Mouse (Mus musculus) cerebellum, adult 2 months (tissue): ENCODE data around the gene Secisbp2l. TPM values are rescaled to one million over a fixed set of nuclear protein-coding genes. Genes with fewer than 3 reads are reported as not detected.

Experiments
- DNase-seq, 2 experiments: peaks; one replicate each; pipeline ENCODE4 v3.0.0; 2021
- H3K27ac ChIP-seq: fragments of 200-500 bp; 2 replicates; pipeline ENCODE4 v1.5.1; 2012; ENCODE audit warnings: low read length, control low read depth, inconsistent platforms; ENCODE audit not compliant: insufficient read depth
- H3K27me3 ChIP-seq: fragments of 200-500 bp; 2 replicates; pipeline ENCODE4 v1.6.1; 2012; ENCODE audit warnings: inconsistent platforms, mild to moderate bottlenecking, low read length, moderate library complexity; ENCODE audit not compliant: control insufficient read depth, insufficient read depth
- H3K4me1 ChIP-seq: fragments of 200-500 bp; 2 replicates; pipeline ENCODE4 v1.6.1; 2011; ENCODE audit warnings: low read length; ENCODE audit not compliant: control insufficient read depth, insufficient read depth
- H3K4me3 ChIP-seq: fragments of 200-500 bp; replicated peaks from 2 replicates; pipeline ENCODE3; 2011; ENCODE audit warnings: mild to moderate bottlenecking, low read depth, low read length, control low read depth; ENCODE audit not compliant: insufficient read depth
- CTCF ChIP-seq: fragments of 200-500 bp; IDR thresholded peaks from 2 replicates; pipeline ENCODE4 v1.5.1; 2011; ENCODE audit warnings: low read depth, mild to moderate bottlenecking, control low read depth, low read length, moderate library complexity, borderline replicate concordance; ENCODE audit not compliant: insufficient read depth
- POLR2A ChIP-seq: fragments of 200-500 bp; IDR thresholded peaks from 2 replicates; pipeline ENCODE4 v1.6.1; 2011; ENCODE audit warnings: low read length, control low read depth, borderline replicate concordance; ENCODE audit not compliant: insufficient read depth
- WGBS: fragments of 180-500 bp; shearing (Covaris S2); methylation state at CpG from one replicate; pipeline ENCODE4 v1.1.7; 2018; 5-methylcytosine and 5-hydroxymethylcytosine counted together
- polyA plus RNA-seq: library from polyadenylated mRNA; depleted of rRNA; stranded (reverse); fragments of >200 nt; gene quantifications from 2 replicates; pipeline ENCODE4 v1.2.3, GENCODE M21; 2012

The Secisbp2l gene
- polyA plus RNA-seq, 1 experiment, result 37.7 TPM

- DNase-seq, result no peak
- no peaks in the 10 kb centered on the region for H3K27me3 ChIP-seq
- H3K4me3 ChIP-seq, result no peak overlapping the region
- H3K4me1 ChIP-seq, result peaks cover 5% of the 10 kb centered on the region
- 55% methylated on average over 4 of the region's 4 CpGs for WGBS
- H3K27ac ChIP-seq, result no peak overlapping the region
- no peak for TF ChIP-seq CTCF
These were observed 1.2 kb upstream of the Secisbp2l start for GRCm38 (mm10) chr2:125783868-125784267.

DNA sequence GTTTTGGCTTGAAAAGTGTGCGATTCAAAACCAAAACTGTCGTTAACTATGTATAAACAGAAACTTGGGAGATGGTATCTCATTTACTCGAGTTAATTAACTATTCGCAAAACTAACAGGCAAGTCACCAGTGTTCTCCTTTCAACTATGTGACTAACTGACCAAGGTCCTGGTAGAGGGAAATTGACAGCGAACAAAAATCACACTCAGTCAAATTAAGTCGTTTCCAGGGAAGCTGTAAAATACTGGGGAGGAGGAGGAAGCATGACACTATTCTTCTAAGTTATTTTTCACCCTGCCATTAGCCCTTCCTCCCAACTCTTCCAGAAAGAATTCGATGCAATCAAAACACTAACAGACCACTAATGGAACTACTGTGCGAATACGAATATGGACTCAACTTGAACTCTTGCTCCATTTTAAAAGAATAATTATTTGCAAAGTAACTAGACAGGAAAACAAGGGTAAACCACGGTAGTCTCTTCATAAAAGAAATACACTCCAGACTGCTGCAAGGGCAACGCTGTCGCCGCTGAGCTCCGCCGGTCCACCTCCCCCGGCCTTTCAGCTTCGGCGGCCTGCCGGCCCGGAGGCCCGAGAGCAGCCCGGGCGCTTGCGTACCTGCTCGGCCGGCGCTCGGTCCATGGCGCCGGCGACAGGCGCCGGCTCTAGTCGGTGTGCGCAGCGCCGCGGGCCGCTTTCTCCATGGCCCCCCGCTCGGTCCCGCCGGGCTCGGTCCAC is 522 bp downstream of the Secisbp2l start:
- WGBS, result 2% methylated on average over 44 of the region's 44 CpGs
- peak in 1 of 2 experiments; percentile 10 for DNase-seq
- TF ChIP-seq CTCF (no peak), POLR2A (no peak; the same call in 1 of the 2 replicates)
- no peaks in the 10 kb centered on the region for H3K27me3 ChIP-seq
- peaks cover 5% of the 10 kb centered on the region for H3K4me1 ChIP-seq
- H3K27ac ChIP-seq, result peak overlapping the region; percentile 58
- peak overlapping the region; percentile 74 for H3K4me3 ChIP-seq

GRCm38 (mm10) chr2:125781006-125781405 is 1.7 kb downstream of the Secisbp2l start:
- Histone ChIP-seq H3K27ac (no peak overlapping the region), H3K4me3 (peak overlapping the region; percentile 24), H3K27me3 (no peaks in the 10 kb centered on the region), H3K4me1 (peaks cover 5% of the 10 kb centered on the region)
- 38% methylated on average over 2 of the region's 2 CpGs for WGBS
- no peak for DNase-seq
- TF ChIP-seq POLR2A, result no peak
- TF ChIP-seq CTCF, result no peak

DNA sequence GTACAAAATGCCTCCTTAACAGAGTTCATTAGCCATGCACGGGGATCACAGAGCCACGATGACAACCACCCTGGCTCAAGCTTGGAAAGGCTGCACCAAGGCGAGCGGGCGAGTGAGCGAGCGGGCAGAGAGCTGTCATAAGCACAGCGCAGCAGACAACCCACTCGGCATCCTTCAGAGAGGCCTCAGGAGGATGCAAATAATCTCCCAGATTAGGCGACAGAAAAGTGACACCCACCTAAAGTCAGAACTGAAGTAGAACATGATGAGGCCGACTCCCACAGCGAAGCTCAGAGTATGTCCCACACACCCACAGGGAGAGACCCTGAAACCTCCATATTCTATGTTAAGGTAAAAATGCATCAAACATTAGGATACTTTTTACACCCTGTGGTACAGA is 4.3 kb downstream of the Secisbp2l start:
- peaks cover 5% of the 10 kb centered on the region for H3K4me1 ChIP-seq
- H3K27ac ChIP-seq, result no peak overlapping the region
- no peak for TF ChIP-seq POLR2A
- no peak for TF ChIP-seq CTCF
- H3K27me3 ChIP-seq, result no peaks in the 10 kb centered on the region
- 76% methylated on average over 12 of the region's 12 CpGs for WGBS
- no peak for DNase-seq
- no peak overlapping the region for H3K4me3 ChIP-seq

GRCm38 (mm10) chr2:125777018-125777417 is 5.7 kb downstream of the Secisbp2l start:
- TF ChIP-seq CTCF (no peak), POLR2A (no peak)
- Histone ChIP-seq H3K4me1 (peaks cover 5% of the 10 kb centered on the region), H3K27me3 (no peaks in the 10 kb centered on the region), H3K4me3 (no peak overlapping the region), H3K27ac (no peak overlapping the region)
- no peak for DNase-seq
- WGBS, result 90% methylated on average over 3 of the region's 3 CpGs

DNA sequence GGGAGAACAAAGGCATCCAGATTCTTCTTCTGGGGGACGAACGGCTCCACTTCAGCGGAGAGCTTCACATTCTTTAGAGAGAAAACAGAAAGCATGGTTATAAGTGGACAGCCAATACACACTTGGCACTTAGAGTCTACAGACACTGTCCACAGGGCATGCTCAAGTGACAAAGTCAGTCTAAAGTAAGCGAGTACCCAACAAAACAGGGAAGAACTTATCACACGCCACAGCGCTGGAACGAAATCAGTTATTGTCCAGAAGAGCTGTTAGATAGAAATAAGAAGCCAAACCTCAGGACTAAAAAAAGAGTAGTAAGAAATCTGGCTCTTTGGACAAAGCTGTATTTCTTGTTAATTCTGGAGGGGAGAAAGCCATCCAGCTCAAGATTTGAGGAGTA is 7.0 kb downstream of the Secisbp2l start:
- H3K27me3 ChIP-seq, result no peaks in the 10 kb centered on the region
- WGBS, result 87% methylated on average over 7 of the region's 7 CpGs
- no peak overlapping the region for H3K27ac ChIP-seq
- peaks cover 5% of the 10 kb centered on the region for H3K4me1 ChIP-seq
- H3K4me3 ChIP-seq, result no peak overlapping the region
- TF ChIP-seq CTCF, result no peak
- TF ChIP-seq POLR2A, result no peak
- no peak for DNase-seq

GRCm38 (mm10) chr2:125774846-125775245 is 7.8 kb downstream of the Secisbp2l start:
- 96% methylated on average over 4 of the region's 4 CpGs for WGBS
- Histone ChIP-seq H3K27ac (no peak overlapping the region), H3K27me3 (no peaks in the 10 kb centered on the region), H3K4me3 (no peak overlapping the region), H3K4me1 (no peaks in the 10 kb centered on the region)
- DNase-seq, result no peak
- TF ChIP-seq CTCF (no peak), POLR2A (no peak)

- Histone ChIP-seq H3K27ac (no peak overlapping the region), H3K4me3 (no peak overlapping the region), H3K4me1 (no peaks in the 10 kb centered on the region), H3K27me3 (no peaks in the 10 kb centered on the region; the same call in 1 of the 2 replicates)
- TF ChIP-seq CTCF (peak; percentile 70), POLR2A (no peak)
- WGBS, result 43% methylated on average over 3 of the region's 3 CpGs
- peak in 1 of 2 experiments; percentile 23 for DNase-seq
These were observed 17.6 kb downstream of the Secisbp2l start for GRCm38 (mm10) chr2:125765029-125765428.
